Mouse (Mus musculus): Measurements from ENCODE around the gene Ilf2. TPM values are rescaled to one million over a fixed set of nuclear protein-coding genes. Genes with fewer than 3 reads are reported as not detected.
A peak's percentile ranks its signal among the peaks of the same experiment; 100 is the strongest.

Ilf2 gene
- total and polyA plus RNA-seq, 2 experiments: 6.9 to 13.2 TPM

DNA sequence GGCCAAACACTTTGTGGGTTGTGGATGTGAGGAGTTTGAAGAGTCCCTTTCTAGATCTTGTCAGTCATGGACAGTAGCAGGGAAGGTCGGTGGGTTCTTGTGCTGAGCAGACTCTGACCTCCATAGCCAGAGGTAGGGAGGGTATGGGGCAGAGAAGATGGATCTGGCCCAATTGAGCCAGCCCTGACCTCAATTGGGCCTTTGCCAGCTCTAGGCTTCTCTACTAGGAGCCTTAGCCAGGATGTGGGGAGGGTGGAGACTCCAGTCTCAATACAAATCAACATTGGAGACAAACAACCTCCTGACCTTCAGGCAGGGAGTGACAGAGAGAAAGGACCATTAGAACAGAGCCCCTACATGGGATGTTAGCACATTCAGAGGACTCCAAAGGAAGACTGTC is 39.3 kb downstream of the Ilf2 start:
- Histone ChIP-seq H3K4me3 (ENCODE audit: insufficient read depth, low read depth, low read length) (peak overlapping the region; percentile 53), H3K36me3 (ENCODE audit: control insufficient read depth, insufficient read depth, low read length) (peaks cover 5% of the 10 kb centered on the region), H3K27me3 (ENCODE audit: control insufficient read depth, insufficient read depth, low read length) (no peaks in the 10 kb centered on the region), H3K4me1 (ENCODE audit: control insufficient read depth, insufficient read depth, low read length) (peaks cover 14% of the 10 kb centered on the region), H3K9ac (ENCODE audit: low read depth, low read length) (peak overlapping the region; percentile 61), H3K79me2 (ENCODE audit: control insufficient read depth, insufficient read depth, low read length) (no peaks in the 10 kb centered on the region; the same call in 1 of the 2 replicates), H3K27ac (replicated peaks; ENCODE audit: insufficient read depth, low read depth, low read length) (peak overlapping the region; percentile 72)
- peak; percentile 78 for DNase-seq (ENCODE audit: extremely low read depth, low read depth, low spot score)
- TF ChIP-seq CTCF (IDR thresholded peaks at IDR 0.05; ENCODE audit: low read depth, low read length): no peak
- no peak for TF ChIP-seq POLR2A (IDR thresholded peaks at IDR 0.05; ENCODE audit: extremely low read depth, insufficient read depth, low read length)
- WGBS: 0% methylated on average over 1 of the region's 1 CpGs

DNA sequence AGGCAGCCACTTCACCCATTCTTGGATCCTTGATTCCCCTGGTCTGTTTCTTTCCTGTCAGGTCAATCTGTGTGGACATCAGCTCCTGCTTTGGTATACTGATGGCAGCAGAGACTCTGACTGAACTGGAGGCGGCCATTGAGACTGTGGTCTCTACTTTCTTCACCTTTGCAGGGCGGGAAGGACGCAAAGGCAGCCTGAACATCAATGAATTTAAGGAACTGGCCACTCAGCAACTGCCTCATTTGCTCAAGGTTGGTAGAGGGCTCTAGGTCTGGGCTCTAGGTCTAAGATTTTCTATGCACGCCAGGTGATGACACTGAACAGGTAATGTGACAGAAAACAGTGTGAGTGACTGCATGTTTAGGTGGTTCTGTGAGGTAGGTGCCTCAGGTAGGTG is 39.9 kb downstream of the Ilf2 start:
- no peak overlapping the region for H3K9ac ChIP-seq (ENCODE audit: low read depth, low read length)
- no peaks in the 10 kb centered on the region; the same call in 1 of the 2 replicates for H3K79me2 ChIP-seq (ENCODE audit: control insufficient read depth, insufficient read depth, low read length)
- H3K4me3 ChIP-seq (ENCODE audit: insufficient read depth, low read depth, low read length): no peak overlapping the region
- H3K36me3 ChIP-seq (ENCODE audit: control insufficient read depth, insufficient read depth, low read length): peaks cover 4% of the 10 kb centered on the region
- H3K27ac ChIP-seq (replicated peaks; ENCODE audit: insufficient read depth, low read depth, low read length): peak overlapping the region; percentile 72; the same call in 1 of the 2 replicates
- 96% methylated on average over 4 of the region's 4 CpGs for WGBS
- H3K27me3 ChIP-seq (ENCODE audit: control insufficient read depth, insufficient read depth, low read length): no peaks in the 10 kb centered on the region
- TF ChIP-seq CTCF (IDR thresholded peaks at IDR 0.05; ENCODE audit: low read depth, low read length) (no peak), POLR2A (IDR thresholded peaks at IDR 0.05; ENCODE audit: extremely low read depth, insufficient read depth, low read length) (no peak)
- H3K4me1 ChIP-seq (ENCODE audit: control insufficient read depth, insufficient read depth, low read length): peaks cover 14% of the 10 kb centered on the region
- DNase-seq (ENCODE audit: extremely low read depth, low read depth, low spot score): no peak

DNA sequence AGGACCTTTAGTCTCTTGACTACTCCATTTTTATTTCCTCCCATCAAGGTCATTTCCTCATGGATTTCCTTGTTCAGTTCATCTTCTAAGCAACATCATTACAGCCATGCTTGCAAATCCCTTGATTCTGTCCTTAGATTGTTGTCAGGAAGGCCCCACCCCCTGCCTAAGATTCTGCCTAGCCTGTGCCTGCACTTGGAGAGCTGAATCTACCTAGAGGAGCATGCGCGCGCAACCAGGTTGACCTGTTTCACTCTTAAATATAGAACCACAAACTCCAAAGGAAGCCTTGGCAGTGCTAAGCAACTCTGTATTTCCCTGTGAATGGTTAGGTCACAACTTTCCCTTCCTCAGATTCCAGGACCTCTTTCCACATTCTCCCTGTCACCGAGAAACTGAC is 41.8 kb downstream of the Ilf2 start:
- Histone ChIP-seq H3K4me1 (ENCODE audit: control insufficient read depth, insufficient read depth, low read length) (peaks cover 14% of the 10 kb centered on the region), H3K9ac (ENCODE audit: low read depth, low read length) (no peak overlapping the region), H3K79me2 (ENCODE audit: control insufficient read depth, insufficient read depth, low read length) (no peaks in the 10 kb centered on the region; the same call in 1 of the 2 replicates), H3K27me3 (ENCODE audit: control insufficient read depth, insufficient read depth, low read length) (no peaks in the 10 kb centered on the region), H3K4me3 (ENCODE audit: insufficient read depth, low read depth, low read length) (no peak overlapping the region), H3K36me3 (ENCODE audit: control insufficient read depth, insufficient read depth, low read length) (peaks cover 8% of the 10 kb centered on the region), H3K27ac (replicated peaks; ENCODE audit: insufficient read depth, low read depth, low read length) (no peak overlapping the region)
- TF ChIP-seq POLR2A (IDR thresholded peaks at IDR 0.05; ENCODE audit: extremely low read depth, insufficient read depth, low read length) (no peak), CTCF (IDR thresholded peaks at IDR 0.05; ENCODE audit: low read depth, low read length) (no peak)
- 80% methylated on average over 4 of the region's 4 CpGs for WGBS
- DNase-seq (ENCODE audit: extremely low read depth, low read depth, low spot score): no peak

DNA sequence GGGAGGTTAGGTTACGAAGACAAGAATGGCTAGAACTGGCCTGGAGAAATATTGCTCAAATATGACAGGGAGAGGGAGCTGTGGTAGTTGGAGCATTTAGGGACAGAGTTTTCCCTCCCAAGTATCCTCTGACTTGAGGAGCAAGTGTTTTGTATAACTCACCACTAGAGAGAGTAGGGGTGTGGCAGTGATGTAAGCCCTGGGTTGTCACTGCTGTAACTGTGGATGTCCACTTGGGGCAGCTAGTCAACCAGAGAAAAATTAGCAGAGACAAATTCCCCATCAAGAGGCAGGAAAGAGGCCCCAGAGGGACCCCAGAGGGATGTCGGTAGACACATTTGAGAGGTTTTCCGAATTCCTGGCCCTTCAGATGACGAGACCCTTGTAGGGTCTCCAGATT is 49.5 kb downstream of the Ilf2 start:
- Histone ChIP-seq H3K27ac (replicated peaks; ENCODE audit: insufficient read depth, low read depth, low read length) (no peak overlapping the region), H3K4me1 (ENCODE audit: control insufficient read depth, insufficient read depth, low read length) (no peaks in the 10 kb centered on the region), H3K27me3 (ENCODE audit: control insufficient read depth, insufficient read depth, low read length) (no peaks in the 10 kb centered on the region), H3K4me3 (ENCODE audit: insufficient read depth, low read depth, low read length) (no peak overlapping the region), H3K36me3 (ENCODE audit: control insufficient read depth, insufficient read depth, low read length) (peaks cover 9% of the 10 kb centered on the region; the same call in 1 of the 2 replicates), H3K79me2 (ENCODE audit: control insufficient read depth, insufficient read depth, low read length) (no peaks in the 10 kb centered on the region), H3K9ac (ENCODE audit: low read depth, low read length) (no peak overlapping the region)
- 67% methylated on average over 4 of the region's 4 CpGs for WGBS
- DNase-seq (ENCODE audit: extremely low read depth, low read depth, low spot score): peak; percentile 75
- TF ChIP-seq CTCF (IDR thresholded peaks at IDR 0.05; ENCODE audit: low read depth, low read length) (peak; percentile 51; the same call in 1 of the 2 replicates), POLR2A (IDR thresholded peaks at IDR 0.05; ENCODE audit: extremely low read depth, insufficient read depth, low read length) (no peak)

DNA sequence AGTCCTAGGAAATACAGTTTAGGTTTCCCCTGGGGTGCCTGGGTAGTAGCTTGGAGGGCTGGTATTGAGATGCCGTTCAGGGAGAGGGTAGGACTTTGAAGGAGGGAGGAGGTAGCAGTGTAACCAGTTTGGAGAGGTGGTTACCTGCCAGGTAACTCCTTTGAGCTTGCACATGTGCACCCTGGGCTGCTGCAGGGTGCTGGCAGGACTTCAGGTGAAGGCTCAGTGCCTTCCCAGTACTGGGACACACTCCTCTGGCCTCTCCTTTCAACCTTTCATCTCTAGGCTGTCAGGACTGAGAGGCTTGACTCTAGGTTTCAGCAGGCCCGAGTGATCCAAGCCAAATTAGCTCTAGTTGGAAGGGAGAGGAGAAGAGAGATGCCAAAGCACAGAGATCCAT is 50.1 kb downstream of the Ilf2 start:
- no peak for DNase-seq (ENCODE audit: extremely low read depth, low read depth, low spot score)
- WGBS: 81% methylated on average over 2 of the region's 2 CpGs
- Histone ChIP-seq H3K79me2 (ENCODE audit: control insufficient read depth, insufficient read depth, low read length) (no peaks in the 10 kb centered on the region), H3K9ac (ENCODE audit: low read depth, low read length) (no peak overlapping the region), H3K27me3 (ENCODE audit: control insufficient read depth, insufficient read depth, low read length) (no peaks in the 10 kb centered on the region), H3K4me3 (ENCODE audit: insufficient read depth, low read depth, low read length) (no peak overlapping the region), H3K4me1 (ENCODE audit: control insufficient read depth, insufficient read depth, low read length) (no peaks in the 10 kb centered on the region), H3K36me3 (ENCODE audit: control insufficient read depth, insufficient read depth, low read length) (peaks cover 8% of the 10 kb centered on the region; the same call in 1 of the 2 replicates), H3K27ac (replicated peaks; ENCODE audit: insufficient read depth, low read depth, low read length) (no peak overlapping the region)
- TF ChIP-seq CTCF (IDR thresholded peaks at IDR 0.05; ENCODE audit: low read depth, low read length) (no peak), POLR2A (IDR thresholded peaks at IDR 0.05; ENCODE audit: extremely low read depth, insufficient read depth, low read length) (no peak)

DNA sequence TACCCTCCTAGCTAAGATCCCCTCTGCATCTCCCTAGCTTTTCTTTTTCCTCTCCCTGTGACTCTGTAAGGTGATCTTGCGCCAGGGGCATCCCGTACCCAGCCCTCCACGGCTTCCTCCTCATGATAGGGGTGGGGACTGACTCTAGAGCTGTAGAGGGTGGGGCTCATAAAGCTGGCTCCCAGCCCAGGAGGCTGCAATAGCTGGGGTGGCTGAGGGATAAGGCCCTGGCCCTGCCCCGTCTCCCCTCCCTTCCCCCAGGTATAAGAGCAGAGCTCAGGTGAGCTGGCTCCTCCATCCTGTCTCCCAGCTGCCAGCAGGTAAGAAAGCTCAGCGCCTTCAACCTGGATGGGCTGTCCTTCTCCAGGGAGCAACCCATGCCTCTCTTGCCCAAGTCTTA is 50.7 kb downstream of the Ilf2 start, which contains the start of gene S100a14:
Gene S100a14 (plus strand): TSS at position 277 of the 400 bp plus-strand sequence.
- 66% methylated on average over 5 of the region's 5 CpGs for WGBS
- no peaks in the 10 kb centered on the region for H3K79me2 ChIP-seq (ENCODE audit: control insufficient read depth, insufficient read depth, low read length)
- no peak within 1 kb of the TSS for H3K9ac ChIP-seq (ENCODE audit: low read depth, low read length)
- H3K36me3 ChIP-seq (ENCODE audit: control insufficient read depth, insufficient read depth, low read length): peaks cover 8% of the 10 kb centered on the region; the same call in 1 of the 2 replicates
- no peaks in the 10 kb centered on the region for H3K27me3 ChIP-seq (ENCODE audit: control insufficient read depth, insufficient read depth, low read length)
- no peak within 1 kb of the TSS for H3K4me3 ChIP-seq (ENCODE audit: insufficient read depth, low read depth, low read length)
- DNase-seq (ENCODE audit: extremely low read depth, low read depth, low spot score): no peak
- H3K4me1 ChIP-seq (ENCODE audit: control insufficient read depth, insufficient read depth, low read length): no peaks in the 10 kb centered on the region
- TF ChIP-seq POLR2A (IDR thresholded peaks at IDR 0.05; ENCODE audit: extremely low read depth, insufficient read depth, low read length): no peak
- TF ChIP-seq CTCF (IDR thresholded peaks at IDR 0.05; ENCODE audit: low read depth, low read length): no peak
- H3K27ac ChIP-seq (replicated peaks; ENCODE audit: insufficient read depth, low read depth, low read length): no peak within 1 kb of the TSS

All from liver, adult 2 months (tissue).